Mouse (Mus musculus): ENCODE data around the gene Gimap3. TPM values are rescaled to one million over a fixed set of nuclear protein-coding genes. Genes with fewer than 3 reads are reported as not detected.

The Gimap3 gene
- polyA plus RNA-seq, 1 experiment from 2014 or later: 0.19 TPM

DNA sequence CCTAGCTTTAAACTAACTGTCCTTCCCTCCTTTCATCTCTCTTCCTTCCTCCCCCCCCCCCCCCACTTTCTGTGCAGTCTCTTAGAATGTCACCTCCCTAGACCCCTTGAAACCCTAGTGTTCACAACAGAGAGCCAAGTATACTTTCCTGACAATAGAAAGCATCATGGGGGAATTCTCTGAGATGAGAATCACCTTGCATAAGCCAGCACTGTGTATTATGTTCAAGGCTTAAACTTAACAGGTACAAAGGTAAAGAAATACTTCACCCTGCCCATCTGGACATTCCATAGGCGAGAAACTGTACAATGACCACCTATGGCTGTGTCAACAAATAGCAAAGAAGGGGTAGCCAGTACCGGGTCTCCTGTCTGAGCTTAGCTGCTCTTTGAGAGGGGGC, 25.2 kb downstream of the Gimap3 start:
- WGBS: 68% methylated on average over 2 of the region's 2 CpGs
- Histone ChIP-seq H3K4me1 (ENCODE audit: insufficient read depth, low read length) (peaks cover 17% of the 10 kb centered on the region), H3K9me3 (ENCODE audit: low read length) (no peaks in the 10 kb centered on the region), H3K27ac (ENCODE audit: low read length) (peak overlapping the region; percentile 87), H3K27me3 (ENCODE audit: insufficient read depth, low read length) (peaks cover 11% of the 10 kb centered on the region), H3K4me2 (replicated peaks; ENCODE audit: low read depth, low read length) (peak overlapping the region; percentile 31), H3K9ac (replicated peaks; ENCODE audit: low read length) (peak overlapping the region; percentile 22; the same call in 1 of the 2 replicates), H3K4me3 (ENCODE audit: low read length) (0 out of 2 replicates have a peak overlapping the region, but pooled peaks have one; percentile 8), H3K36me3 (ENCODE audit: insufficient read depth, low read length) (no peaks in the 10 kb centered on the region)
- no peak for ATAC-seq (ENCODE audit: low FRiP score, low TSS enrichment)

DNA sequence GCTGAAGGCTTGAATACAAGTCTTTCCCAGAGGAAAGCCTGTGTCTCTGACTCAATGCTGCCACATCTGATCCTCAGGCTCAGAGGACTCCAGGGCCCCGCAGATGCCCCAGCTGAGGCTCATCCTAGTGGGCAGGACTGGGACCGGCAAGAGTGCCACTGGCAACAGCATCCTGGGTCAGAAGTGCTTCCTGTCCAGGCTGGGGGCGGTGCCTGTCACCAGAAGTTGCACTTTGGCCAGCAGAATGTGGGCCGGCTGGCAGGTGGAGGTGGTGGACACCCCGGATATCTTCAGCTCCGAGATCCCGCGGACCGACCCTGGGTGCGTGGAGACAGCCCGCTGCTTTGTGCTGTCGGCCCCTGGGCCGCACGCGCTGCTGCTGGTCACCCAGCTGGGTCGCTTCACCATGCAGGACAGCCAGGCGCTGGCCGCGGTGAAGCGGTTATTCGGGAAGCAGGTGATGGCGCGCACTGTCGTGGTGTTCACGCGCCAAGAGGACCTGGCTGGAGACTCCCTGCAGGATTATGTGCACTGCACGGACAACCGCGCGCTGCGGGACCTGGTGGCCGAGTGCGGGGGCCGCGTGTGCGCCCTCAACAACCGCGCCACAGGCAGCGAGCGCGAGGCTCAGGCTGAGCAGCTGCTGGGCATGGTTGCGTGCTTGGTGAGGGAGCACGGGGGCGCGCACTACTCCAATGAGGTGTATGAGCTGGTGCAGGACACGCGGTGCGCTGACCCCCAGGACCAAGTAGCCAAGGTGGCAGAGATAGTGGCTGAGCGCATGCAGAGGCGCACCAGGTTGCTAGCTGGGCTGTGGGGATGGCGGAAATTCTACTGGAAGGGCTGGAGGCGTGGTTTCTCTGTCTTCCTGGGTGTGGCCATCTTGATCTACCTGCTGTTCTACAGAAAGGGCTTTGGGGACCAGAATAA, 28.0 kb downstream of the Gimap3 start:
- Histone ChIP-seq H3K4me2 (replicated peaks; ENCODE audit: low read depth, low read length) (peak overlapping the region; percentile 90), H3K9me3 (ENCODE audit: low read length) (no peaks in the 10 kb centered on the region), H3K9ac (replicated peaks; ENCODE audit: low read length) (peak overlapping the region; percentile 60), H3K27me3 (ENCODE audit: insufficient read depth, low read length) (peaks cover 11% of the 10 kb centered on the region), H3K4me3 (ENCODE audit: low read length) (peak overlapping the region; percentile 55), H3K4me1 (ENCODE audit: insufficient read depth, low read length) (peaks cover 17% of the 10 kb centered on the region), H3K36me3 (ENCODE audit: insufficient read depth, low read length) (no peaks in the 10 kb centered on the region), H3K27ac (ENCODE audit: low read length) (peak overlapping the region; percentile 84)
- peak; percentile 67 for ATAC-seq (ENCODE audit: low FRiP score, low TSS enrichment)
- 4% methylated on average over 52 of the region's 52 CpGs for WGBS

DNA sequence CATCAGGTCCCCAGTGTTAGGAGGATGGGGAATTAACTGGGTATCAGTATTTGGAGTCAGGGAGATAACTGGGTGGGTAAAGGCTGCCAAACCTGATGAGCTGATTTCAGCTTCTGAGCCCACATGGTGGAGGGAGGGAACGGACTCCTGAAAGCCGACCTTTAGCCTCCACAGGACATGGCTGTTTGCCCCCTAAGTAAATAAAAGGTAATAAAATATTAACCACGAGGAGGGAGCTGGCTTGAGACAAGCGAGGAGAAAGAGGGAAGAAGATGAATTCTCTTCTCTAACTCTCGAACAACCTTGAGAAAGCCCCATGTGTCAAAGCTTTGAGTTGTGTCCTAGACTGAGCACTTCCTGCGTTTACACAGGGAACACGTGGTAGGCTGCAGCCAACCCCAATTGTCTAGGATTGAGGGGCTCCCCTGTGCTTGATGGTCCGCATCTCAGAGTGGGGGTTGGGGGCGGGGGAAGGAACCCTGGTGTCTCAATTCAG, 28.9 kb downstream of the Gimap3 start:
- Histone ChIP-seq H3K27ac (ENCODE audit: low read length) (peak overlapping the region; percentile 84), H3K4me3 (ENCODE audit: low read length) (peak overlapping the region; percentile 55; the same call in 1 of the 2 replicates), H3K4me1 (ENCODE audit: insufficient read depth, low read length) (peaks cover 17% of the 10 kb centered on the region), H3K36me3 (ENCODE audit: insufficient read depth, low read length) (no peaks in the 10 kb centered on the region), H3K9ac (replicated peaks; ENCODE audit: low read length) (no peak overlapping the region), H3K9me3 (ENCODE audit: low read length) (no peaks in the 10 kb centered on the region), H3K27me3 (ENCODE audit: insufficient read depth, low read length) (peaks cover 11% of the 10 kb centered on the region), H3K4me2 (replicated peaks; ENCODE audit: low read depth, low read length) (peak overlapping the region; percentile 90)
- peak; percentile 24 for ATAC-seq (ENCODE audit: low FRiP score, low TSS enrichment)
- 10% methylated on average over 9 of the region's 9 CpGs for WGBS

DNA sequence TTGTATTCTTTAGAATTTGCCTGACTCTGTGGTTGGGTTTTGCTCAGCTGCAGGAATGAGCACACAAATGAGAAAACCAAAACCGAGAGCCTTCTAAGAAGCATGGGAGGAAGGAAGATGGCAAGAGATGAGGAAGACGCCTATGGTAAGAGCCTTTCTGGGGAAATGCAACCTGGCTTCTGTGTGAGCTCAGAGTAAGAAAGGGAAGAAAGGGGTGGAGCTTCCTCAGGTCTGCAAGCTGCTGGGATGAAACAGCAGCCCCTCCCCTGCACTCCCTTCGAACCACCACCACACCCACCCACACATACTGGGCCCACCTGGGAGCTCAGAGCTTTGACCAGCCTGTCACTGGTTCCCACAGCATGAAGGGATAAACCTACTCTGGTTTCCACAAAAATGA, 29.4 kb downstream of the Gimap3 start:
- no peak overlapping the region for H3K4me3 ChIP-seq (ENCODE audit: low read length)
- peak overlapping the region; percentile 90 for H3K4me2 ChIP-seq (replicated peaks; ENCODE audit: low read depth, low read length)
- H3K9me3 ChIP-seq (ENCODE audit: low read length): no peaks in the 10 kb centered on the region
- H3K9ac ChIP-seq (replicated peaks; ENCODE audit: low read length): no peak overlapping the region; the same call in 1 of the 2 replicates
- peak; percentile 59; the same call in 1 of the 2 replicates for ATAC-seq (ENCODE audit: low FRiP score, low TSS enrichment)
- no peaks in the 10 kb centered on the region for H3K36me3 ChIP-seq (ENCODE audit: insufficient read depth, low read length)
- peaks cover 11% of the 10 kb centered on the region for H3K27me3 ChIP-seq (ENCODE audit: insufficient read depth, low read length)
- peaks cover 17% of the 10 kb centered on the region for H3K4me1 ChIP-seq (ENCODE audit: insufficient read depth, low read length)
- 16% methylated on average over 3 of the region's 3 CpGs for WGBS
- peak overlapping the region; percentile 84 for H3K27ac ChIP-seq (ENCODE audit: low read length)

DNA sequence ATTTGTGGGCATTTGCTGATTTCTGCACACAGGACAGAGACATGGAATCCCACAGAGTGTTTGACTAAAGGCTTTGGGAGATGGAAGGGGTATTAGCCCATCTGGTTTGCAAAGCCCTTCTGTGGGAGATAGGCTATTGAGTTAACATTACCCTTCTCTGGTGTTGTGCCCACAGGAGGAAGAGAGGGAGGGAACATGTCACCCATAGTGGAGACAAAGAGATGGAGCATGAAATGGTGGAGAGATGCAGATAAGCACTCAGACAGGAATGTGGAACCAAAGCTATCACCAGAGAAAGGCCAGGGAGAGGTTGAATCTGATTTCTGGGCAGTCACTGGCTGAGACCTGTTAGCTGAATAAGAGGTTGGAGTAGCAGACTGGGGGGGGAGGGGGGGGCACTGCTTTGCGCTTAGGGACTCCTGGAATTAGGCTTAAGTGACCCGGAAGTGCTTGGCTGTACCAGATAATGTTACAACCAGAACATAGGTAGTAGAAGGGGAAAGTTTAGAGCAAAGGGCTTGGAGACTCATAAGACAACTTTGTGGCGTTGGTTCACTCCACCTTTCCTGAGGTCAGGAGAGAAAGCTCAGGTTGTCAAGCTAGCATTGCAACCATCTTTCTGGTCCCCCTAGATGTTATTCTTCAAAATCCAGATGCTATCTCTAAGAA, 30.0 kb downstream of the Gimap3 start:
- WGBS: 61% methylated on average over 3 of the region's 3 CpGs
- peak overlapping the region; percentile 90 for H3K4me2 ChIP-seq (replicated peaks; ENCODE audit: low read depth, low read length)
- peaks cover 11% of the 10 kb centered on the region for H3K27me3 ChIP-seq (ENCODE audit: insufficient read depth, low read length)
- H3K4me3 ChIP-seq (ENCODE audit: low read length): peak overlapping the region; percentile 35
- H3K9me3 ChIP-seq (ENCODE audit: low read length): no peaks in the 10 kb centered on the region
- H3K4me1 ChIP-seq (ENCODE audit: insufficient read depth, low read length): peaks cover 17% of the 10 kb centered on the region
- ATAC-seq (ENCODE audit: low FRiP score, low TSS enrichment): no peak
- H3K27ac ChIP-seq (ENCODE audit: low read length): peak overlapping the region; percentile 84
- H3K9ac ChIP-seq (replicated peaks; ENCODE audit: low read length): peak overlapping the region; percentile 2; the same call in 1 of the 2 replicates
- no peaks in the 10 kb centered on the region for H3K36me3 ChIP-seq (ENCODE audit: insufficient read depth, low read length)

DNA sequence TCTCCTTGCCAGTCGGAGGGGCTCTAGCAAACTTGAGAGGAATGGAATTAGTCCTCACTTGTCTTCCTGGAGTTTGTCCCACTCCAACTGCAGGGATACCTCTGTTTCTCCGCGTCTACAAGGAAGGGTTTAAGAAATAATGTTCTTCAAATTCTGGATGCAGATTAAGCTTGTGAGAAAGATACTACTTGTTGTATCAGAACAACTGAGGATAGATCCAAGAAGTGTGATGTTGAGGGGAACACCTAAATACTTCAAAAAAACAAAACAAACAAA, 30.9 kb downstream of the Gimap3 start:
- H3K4me2 ChIP-seq (replicated peaks; ENCODE audit: low read depth, low read length): peak overlapping the region; percentile 90
- H3K4me1 ChIP-seq (ENCODE audit: insufficient read depth, low read length): peaks cover 17% of the 10 kb centered on the region
- H3K9ac ChIP-seq (replicated peaks; ENCODE audit: low read length): peak overlapping the region; percentile 29; the same call in 1 of the 2 replicates
- H3K36me3 ChIP-seq (ENCODE audit: insufficient read depth, low read length): no peaks in the 10 kb centered on the region
- H3K27ac ChIP-seq (ENCODE audit: low read length): peak overlapping the region; percentile 84; the same call in 1 of the 2 replicates
- H3K4me3 ChIP-seq (ENCODE audit: low read length): peak overlapping the region; percentile 35
- no peaks in the 10 kb centered on the region for H3K9me3 ChIP-seq (ENCODE audit: low read length)
- peaks cover 11% of the 10 kb centered on the region for H3K27me3 ChIP-seq (ENCODE audit: insufficient read depth, low read length)
- ATAC-seq (ENCODE audit: low FRiP score, low TSS enrichment): no peak
- WGBS: 88% methylated on average over 3 of the region's 3 CpGs

DNA sequence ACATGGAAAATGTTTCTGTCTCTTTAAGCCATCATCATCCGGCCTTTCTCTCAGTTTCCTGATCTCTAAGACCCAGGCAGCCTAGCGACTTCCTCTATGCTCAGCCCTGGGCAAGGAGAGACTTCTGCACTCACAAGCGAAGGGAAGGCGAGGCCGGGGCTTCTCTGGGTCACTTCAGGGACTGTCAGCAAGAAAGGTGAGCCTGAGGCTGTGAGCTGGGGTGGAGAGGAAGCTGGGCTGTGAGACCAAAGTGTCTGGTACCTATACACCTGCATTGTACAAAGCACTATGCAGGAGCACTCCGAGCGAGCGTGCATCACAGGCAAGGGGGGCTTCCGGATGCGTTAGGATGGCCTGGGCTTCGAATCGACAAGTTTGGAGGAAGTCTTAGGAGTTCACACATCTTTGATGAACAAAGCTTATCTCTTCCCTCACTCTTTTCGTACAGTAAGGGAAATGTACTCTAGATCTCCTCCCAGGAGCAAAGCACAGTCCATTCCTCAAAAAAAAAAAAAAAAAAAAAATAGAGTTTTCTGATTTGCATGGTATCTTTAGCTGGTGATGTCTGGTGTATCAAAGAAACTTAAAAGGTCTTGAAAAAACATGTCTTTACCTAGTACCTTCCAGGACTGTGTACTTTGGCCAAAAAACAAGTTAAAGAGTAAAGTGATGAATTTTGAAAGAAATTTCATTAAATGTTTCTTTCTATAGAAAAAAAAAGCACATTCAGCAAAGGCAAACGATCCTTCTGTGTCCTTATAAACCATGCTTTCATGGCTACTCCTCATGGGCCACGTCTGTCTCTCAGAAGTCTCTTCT, 31.5 kb downstream of the Gimap3 start, which contains the start of gene Gimap1:
Gimap1 (plus strand) TSS at position 94 of the 819 bp plus-strand sequence.
- Histone ChIP-seq H3K4me1 (ENCODE audit: insufficient read depth, low read length) (peaks cover 17% of the 10 kb centered on the region), H3K27me3 (ENCODE audit: insufficient read depth, low read length) (peaks cover 10% of the 10 kb centered on the region), H3K9me3 (ENCODE audit: low read length) (no peaks in the 10 kb centered on the region), H3K27ac (ENCODE audit: low read length) (peak within 1 kb of the TSS; percentile 84; the same call in 1 of the 2 replicates), H3K36me3 (ENCODE audit: insufficient read depth, low read length) (no peaks in the 10 kb centered on the region), H3K4me3 (ENCODE audit: low read length) (peak within 1 kb of the TSS; percentile 35), H3K9ac (replicated peaks; ENCODE audit: low read length) (peak within 1 kb of the TSS; percentile 56), H3K4me2 (replicated peaks; ENCODE audit: low read depth, low read length) (peak within 1 kb of the TSS; percentile 90)
- WGBS: 70% methylated on average over 15 of the region's 15 CpGs
- no peak for ATAC-seq (ENCODE audit: low FRiP score, low TSS enrichment)

DNA sequence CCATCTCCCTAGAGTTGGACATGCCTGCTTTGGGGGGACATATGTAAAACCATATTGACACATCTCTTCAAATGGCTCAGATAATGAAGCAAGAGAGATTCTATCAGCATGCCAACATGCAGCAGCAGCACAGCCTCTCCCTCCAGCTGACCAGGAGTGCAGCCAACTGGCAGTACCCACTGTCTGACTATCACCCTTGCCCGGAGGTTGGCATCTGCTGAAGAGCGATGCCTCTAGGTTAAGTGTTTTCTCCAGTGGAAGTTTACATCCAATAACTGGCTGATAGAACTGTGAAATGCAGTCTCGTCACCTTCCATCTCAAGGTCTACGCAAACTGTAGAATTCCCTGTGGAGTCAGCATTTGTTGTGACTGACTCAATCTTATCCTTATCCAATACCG, 33.0 kb downstream of the Gimap3 start:
- peaks cover 2% of the 10 kb centered on the region for H3K27me3 ChIP-seq (ENCODE audit: insufficient read depth, low read length)
- H3K4me3 ChIP-seq (ENCODE audit: low read length): no peak overlapping the region
- 93% methylated on average over 5 of the region's 5 CpGs for WGBS
- no peak overlapping the region for H3K27ac ChIP-seq (ENCODE audit: low read length)
- no peaks in the 10 kb centered on the region for H3K9me3 ChIP-seq (ENCODE audit: low read length)
- H3K4me2 ChIP-seq (replicated peaks; ENCODE audit: low read depth, low read length): no peak overlapping the region
- no peaks in the 10 kb centered on the region for H3K36me3 ChIP-seq (ENCODE audit: insufficient read depth, low read length)
- no peak overlapping the region for H3K9ac ChIP-seq (replicated peaks; ENCODE audit: low read length)
- ATAC-seq (ENCODE audit: low FRiP score, low TSS enrichment): no peak
- peaks cover 17% of the 10 kb centered on the region for H3K4me1 ChIP-seq (ENCODE audit: insufficient read depth, low read length)

DNA sequence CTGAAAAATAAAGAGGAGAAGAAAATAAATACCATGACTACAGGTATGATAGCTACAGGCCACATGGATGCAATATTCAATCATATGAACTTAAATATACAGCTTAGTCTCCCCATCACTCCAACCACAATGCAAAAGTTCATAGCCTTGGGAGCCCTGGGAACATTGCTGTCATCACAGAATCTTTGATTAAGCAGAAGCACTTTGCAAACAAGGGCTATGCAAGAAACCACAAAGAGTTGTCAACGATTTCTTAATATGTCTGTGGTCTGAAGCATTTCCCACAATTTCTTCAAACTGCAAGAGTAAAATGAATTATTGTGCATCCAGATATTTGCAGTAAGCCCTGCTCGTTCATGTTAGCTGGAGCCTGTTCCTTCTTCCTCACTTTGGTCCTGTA, 33.6 kb downstream of the Gimap3 start:
- Histone ChIP-seq H3K4me1 (ENCODE audit: insufficient read depth, low read length) (peaks cover 11% of the 10 kb centered on the region), H3K4me2 (replicated peaks; ENCODE audit: low read depth, low read length) (no peak overlapping the region), H3K4me3 (ENCODE audit: low read length) (no peak overlapping the region), H3K36me3 (ENCODE audit: insufficient read depth, low read length) (no peaks in the 10 kb centered on the region), H3K27ac (ENCODE audit: low read length) (no peak overlapping the region), H3K9me3 (ENCODE audit: low read length) (no peaks in the 10 kb centered on the region), H3K27me3 (ENCODE audit: insufficient read depth, low read length) (no peaks in the 10 kb centered on the region), H3K9ac (replicated peaks; ENCODE audit: low read length) (no peak overlapping the region)
- ATAC-seq (ENCODE audit: low FRiP score, low TSS enrichment): no peak
- 73% methylated on average over 2 of the region's 2 CpGs for WGBS
